In the genomic region with DNA sequence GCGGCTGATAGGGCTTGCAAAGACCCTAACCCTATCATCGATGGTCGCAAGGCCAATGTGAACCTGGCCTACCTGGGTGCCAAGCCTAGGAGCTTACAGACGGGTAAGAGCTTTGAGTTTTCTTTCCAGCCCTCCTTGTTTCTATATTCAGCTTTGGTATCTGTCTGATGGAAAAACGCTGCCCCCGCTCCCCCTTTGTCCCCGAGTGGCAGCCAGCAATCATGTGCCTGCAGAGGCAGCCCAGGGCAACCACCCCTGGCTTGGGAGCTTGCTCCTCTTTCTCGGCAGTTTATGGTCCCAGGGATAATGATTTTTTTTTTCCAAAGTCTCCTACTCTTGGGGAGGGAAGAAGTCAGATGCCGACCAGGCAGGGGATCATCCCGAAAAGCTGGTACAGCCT, we compare ENCODE assay signal across 8 mouse cellular contexts. TPM values are rescaled to one million over a fixed set of nuclear protein-coding genes. Genes with fewer than 3 reads are reported as not detected.
A peak's percentile ranks its signal among the peaks of the same experiment; 100 is the strongest.
DNase-seq lines count a peak whose midpoint lies in the region; ATAC-seq and TF ChIP-seq lines count a peak whose summit lies in the region.

No protein-coding gene starts in this region.

- no peak for ATAC-seq in hindbrain, embryonic 16.5 days
- ATAC-seq in megakaryocyte-erythroid progenitor cell, adult 5-6 weeks (replicated peaks; ENCODE audit: low FRiP score, low TSS enrichment, poor library complexity, severe bottlenecking) = no peak

- peak overlapping the region; percentile 91 for H3K4me3 ChIP-seq in layer of hippocampus, adult 2 months
- H3K4me3 ChIP-seq in embryonic fibroblast, embryonic 13.5 days (ENCODE audit: insufficient read depth, low read length) = peak overlapping the region; percentile 61
- peak overlapping the region; percentile 76 for H3K4me3 ChIP-seq in hindbrain, embryonic 16.5 days (ENCODE audit: low read length)
- H3K4me3 ChIP-seq in myocyte = peak overlapping the region; percentile 63

- no peaks in the 10 kb centered on the region for H3K36me3 ChIP-seq in hindbrain, embryonic 16.5 days (ENCODE audit: control insufficient read depth, insufficient read depth, low read length)
- no peaks in the 10 kb centered on the region for H3K36me3 ChIP-seq in myocyte (ENCODE audit: control insufficient read depth, insufficient read depth)

- no peak for TF ChIP-seq POLR2A in embryonic fibroblast, embryonic 13.5 days (IDR thresholded peaks at IDR 0.05; ENCODE audit: low read depth, low read length)
- no peak for TF ChIP-seq POLR2A in myocyte (IDR thresholded peaks at IDR 0.05; ENCODE audit: insufficient read length, low read depth)

- no peak overlapping the region for H3K27ac ChIP-seq in layer of hippocampus, adult 2 months
- H3K27ac ChIP-seq in embryonic fibroblast, embryonic 13.5 days (ENCODE audit: insufficient read depth, low read length) = no peak overlapping the region
- no peak overlapping the region for H3K27ac ChIP-seq in hindbrain, embryonic 16.5 days (ENCODE audit: low read depth, low read length)

- peak overlapping the region; percentile 80 for H3K9ac ChIP-seq in hindbrain, embryonic 16.5 days (ENCODE audit: low read depth, low read length)

- no peak for TF ChIP-seq CTCF in layer of hippocampus, adult 2 months (conservative IDR thresholded peaks at IDR 0.05)
- no peak for TF ChIP-seq CTCF in embryonic fibroblast, embryonic 13.5 days (IDR thresholded peaks at IDR 0.05; ENCODE audit: borderline replicate concordance, insufficient read depth, low read length)

- peaks cover 3% of the 10 kb centered on the region for H3K27me3 ChIP-seq in hindbrain, embryonic 16.5 days (replicated peaks; ENCODE audit: control insufficient read depth, insufficient read depth, low read length)
- no peaks in the 10 kb centered on the region for H3K27me3 ChIP-seq in myocyte (ENCODE audit: control insufficient read depth, insufficient read depth, insufficient read length)

- peak overlapping the region; percentile 18 for H3ac ChIP-seq in myocyte (ENCODE audit: control insufficient read depth, insufficient read length)

- 24% methylated on average over 10 of the region's 10 CpGs for WGBS in hindbrain, embryonic 16.5 days

- peaks cover 3% of the 10 kb centered on the region for H3K4me1 ChIP-seq in embryonic fibroblast, embryonic 13.5 days (ENCODE audit: control insufficient read depth, insufficient read depth, low read length)
- peaks cover 42% of the 10 kb centered on the region for H3K4me1 ChIP-seq in hindbrain, embryonic 16.5 days (ENCODE audit: control insufficient read depth, insufficient read depth, low read depth, low read length)

- H3K79me2 ChIP-seq in myocyte (ENCODE audit: control insufficient read depth, insufficient read depth) = peaks cover 29% of the 10 kb centered on the region

- no peaks in the 10 kb centered on the region for H3K9me3 ChIP-seq in hindbrain, embryonic 16.5 days (ENCODE audit: control insufficient read depth, low read length)

- H3K4me2 ChIP-seq in hindbrain, embryonic 16.5 days (ENCODE audit: low read length) = peak overlapping the region; percentile 83
- H3K4me2 ChIP-seq in myocyte (ENCODE audit: low read depth) = peak overlapping the region; percentile 88

- no peak for DNase-seq in layer of hippocampus, adult 2 months (ENCODE audit: low spot score in 2 of 2)
- no peak for DNase-seq in layer of hippocampus, adult 9-11 months
- no peak for DNase-seq in cerebellum, adult 18-20 months
- no peak for DNase-seq in ovary, postnatal 14 days (ENCODE audit: low spot score)

TF ChIP-seq in myocyte, 11 proteins besides CTCF, POLR2A, EP300 and RAD21:
- no peak for TF ChIP-seq POLR2AphosphoS2 (IDR thresholded peaks at IDR 0.05; ENCODE audit: insufficient read length, low read depth)
TF ChIP-seq in myocyte: peak in this region for 0.

RNA-seq across cellular contexts. Expression of a gene that starts 2.5 kb away (rescaled TPM):
- total RNA-seq in layer of hippocampus, adult 2 months (2021) = 1 to 10 TPM; 3.0 to 4.5 TPM
- polyA plus RNA-seq in embryonic fibroblast, embryonic 13.5 days (2011; ENCODE audit: insufficient read length, low read depth, missing spikeins) = 7.2 and 10.9 TPM in 2 replicates
- 10.0 and 15.4 TPM in 2 replicates for polyA plus RNA-seq in hindbrain, embryonic 16.5 days (2015; fragmentation: Nextera tagmentation; extraction: Ambion mirVana)
- 124 TPM for polyA plus RNA-seq in myocyte (2012; fragmentation: generic; extraction: Trizol)
- total RNA-seq in megakaryocyte-erythroid progenitor cell, adult 5-6 weeks (2014; fragmentation: Nextera tagmentation) = 191 and 218 TPM in 2 replicates
- total RNA-seq in megakaryocyte-erythroid progenitor cell, adult 5-6 weeks (2017) = 38.9 and 116 TPM in 2 replicates

RNA-seq across cellular contexts. Expression of a gene that starts 22.9 kb away (rescaled TPM):
- 10 to 100 TPM; 76.7 to 90.6 TPM for total RNA-seq in layer of hippocampus, adult 2 months (2021)
- polyA plus RNA-seq in embryonic fibroblast, embryonic 13.5 days (2011; ENCODE audit: insufficient read length, low read depth, missing spikeins) = 54.8 and 57.4 TPM in 2 replicates
- polyA plus RNA-seq in hindbrain, embryonic 16.5 days (2015; fragmentation: Nextera tagmentation; extraction: Ambion mirVana) = 106 and 116 TPM in 2 replicates
- polyA plus RNA-seq in myocyte (2012; fragmentation: generic; extraction: Trizol) = 68.4 TPM
- total RNA-seq in megakaryocyte-erythroid progenitor cell, adult 5-6 weeks (2014; fragmentation: Nextera tagmentation) = 142 and 149 TPM in 2 replicates
- 79.4 and 102 TPM in 2 replicates for total RNA-seq in megakaryocyte-erythroid progenitor cell, adult 5-6 weeks (2017)

RNA-seq across cellular contexts. Expression of a gene that starts 45.3 kb away (rescaled TPM):
- under 1 TPM in 1 of 2 experiments, not detected in 1; 0.29 TPM for total RNA-seq in layer of hippocampus, adult 2 months (2021)
- not detected in 2 replicates for polyA plus RNA-seq in embryonic fibroblast, embryonic 13.5 days (2011; ENCODE audit: insufficient read length, low read depth, missing spikeins)
- polyA plus RNA-seq in hindbrain, embryonic 16.5 days (2015; fragmentation: Nextera tagmentation; extraction: Ambion mirVana) = 1.2 and 1.8 TPM in 2 replicates
- polyA plus RNA-seq in myocyte (2012; fragmentation: generic; extraction: Trizol) = not detected
- total RNA-seq in megakaryocyte-erythroid progenitor cell, adult 5-6 weeks (2014; fragmentation: Nextera tagmentation) = 2.1 and 2.6 TPM in 2 replicates
- total RNA-seq in megakaryocyte-erythroid progenitor cell, adult 5-6 weeks (2017) = 0.53 TPM in 1 of 2 replicates, not detected in the other
